Mouse (Mus musculus): ENCODE measurements around the gene Phyh.

- TF ChIP-seq GATA1 (IDR thresholded peaks at IDR 0.05; ENCODE audit: low read length) (no peak), TAL1 (IDR thresholded peaks at IDR 0.05; ENCODE audit: low read length) (no peak)
Measured at GRCm38 (mm10) chr2:4881350-4882248, 37.2 kb upstream of the Phyh start, which contains the start of gene Sephs1.

All from erythroblast, embryonic 14.5 days (primary cell).